Mouse (Mus musculus) ES-E14 (cell line): Measurements from ENCODE around the gene Gm266.

Experiments
- CHD2 ChIP-seq: IDR thresholded peaks from 2 replicates; pipeline ENCODE4 v1.6.1; 2014; ENCODE audit warnings: mild to moderate bottlenecking, low read depth, low read length, inconsistent platforms
- HCFC1 ChIP-seq: IDR thresholded peaks from 2 replicates; pipeline ENCODE4 v1.6.1; 2012; ENCODE audit warnings: low read length, inconsistent platforms, borderline replicate concordance; ENCODE audit not compliant: insufficient read depth
- ZNF384 ChIP-seq: IDR thresholded peaks from 2 replicates; pipeline ENCODE4 v1.6.1; 2012; ENCODE audit warnings: low read depth, low read length, inconsistent platforms

- no peak for TF ChIP-seq HCFC1
- TF ChIP-seq CHD2 = no peak
- no peak for TF ChIP-seq ZNF384
These were observed 49.5 kb downstream of the Gm266 start for GRCm38 (mm10) chr12:111436170-111436569.
